Mouse (Mus musculus) spleen, adult 2 months (tissue): ENCODE data around the gene Tnfsf13.

ENCODE experiments used
- CTCF ChIP-seq: fragments of 200-500 bp; IDR thresholded peaks from 2 replicates; pipeline ENCODE4 v1.5.1; 2011; ENCODE audit warnings: mild to moderate bottlenecking, inconsistent platforms; ENCODE audit not compliant: insufficient read depth, insufficient read length, insufficient replicate concordance; ENCODE audit errors: extremely low read depth
- POLR2A ChIP-seq: fragments of 200-500 bp; IDR thresholded peaks from 2 replicates; pipeline ENCODE4 v1.6.1; 2011; ENCODE audit warnings: low read depth, low read length, inconsistent platforms

- TF ChIP-seq CTCF (no peak), POLR2A (no peak)
Observed at GRCm38 (mm10) chr11:69653399-69653798, 32.2 kb downstream of the Tnfsf13 start.
